Mouse (Mus musculus): ENCODE measurements at regions not wholly inside any gene's neighbourhood (a gene's known extent, or its start where the extent isn't known, plus 50 kb on each side); places are given as distances from the start of the nearest gene placed in this dataset.

DNA sequence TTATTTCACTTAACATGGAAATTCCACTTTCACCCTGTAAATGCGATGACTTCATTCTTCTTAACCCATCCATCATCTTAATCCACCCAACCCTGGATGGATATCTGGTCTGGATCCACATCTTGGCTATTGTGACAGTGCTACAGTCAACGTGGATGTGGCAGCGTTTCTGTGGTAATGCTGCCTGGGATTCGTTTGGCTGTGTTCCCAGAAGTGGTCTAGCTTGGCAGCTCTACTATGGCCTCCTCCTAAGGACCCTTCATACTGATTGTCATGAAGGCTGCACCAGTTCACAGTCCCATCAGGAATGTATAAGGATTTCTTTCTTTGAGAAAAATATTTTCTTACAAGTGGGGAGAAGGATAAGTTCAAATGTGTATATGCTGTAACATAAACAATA is 234.7 kb upstream of the Hs3st4 start:
- H3K27ac ChIP-seq (replicated peaks in 1 of 2; ENCODE audit: control insufficient read depth in 1 of 2, insufficient read depth in 1 of 2, low read depth in 2 of 2, low read length in 2 of 2), result no peak overlapping the region
- no peak overlapping the region for H3K4me3 ChIP-seq (ENCODE audit: control insufficient read depth in 1 of 2, insufficient read depth in 1 of 2, low read depth in 1 of 2, low read length in 2 of 2)
- 36% methylated on average over 4 of the region's 4 CpGs for WGBS
- no peak overlapping the region for H3K9ac ChIP-seq (ENCODE audit: low read length)
- H3K36me3 ChIP-seq (ENCODE audit: control insufficient read depth, insufficient read depth, low read length), result no peaks in the 10 kb centered on the region
- no peak overlapping the region for H3K4me2 ChIP-seq (ENCODE audit: low read length)
- 0 out of 4 replicates have a peak, but pooled peaks cover 0 to 4% of the 10 kb centered on the region in 2 experiments for H3K4me1 ChIP-seq (ENCODE audit: control insufficient read depth in 2 of 2, insufficient read depth in 2 of 2, low read length in 2 of 2)
- H3K9me3 ChIP-seq (ENCODE audit: control insufficient read depth, low read length), result no peaks in the 10 kb centered on the region
- ATAC-seq (ENCODE audit: insufficient number of reproducible peaks, insufficient read depth, low FRiP score, low read depth), result no peak
- no peaks in the 10 kb centered on the region for H3K27me3 ChIP-seq (ENCODE audit: control insufficient read depth, insufficient read depth, low read length)

DNA sequence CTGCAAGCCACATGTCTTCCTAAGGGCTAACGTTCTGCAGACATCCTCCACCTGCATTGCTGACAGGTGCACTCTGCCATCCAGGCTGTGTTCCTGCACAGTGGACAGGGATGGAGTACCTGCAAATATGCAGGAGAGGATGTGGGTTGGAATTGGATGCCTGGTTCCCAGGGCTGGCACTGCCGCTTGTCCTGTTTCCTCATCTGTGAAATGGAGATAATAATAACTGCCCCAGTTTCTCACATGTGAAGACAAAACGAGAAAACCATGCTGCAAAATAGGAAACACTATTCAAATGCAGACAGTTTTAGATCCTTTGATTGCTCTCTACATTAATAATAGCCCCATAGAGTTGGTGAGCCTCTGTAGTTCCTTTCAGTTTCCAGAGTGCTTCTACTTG is 229.4 kb upstream of the Hs3st4 start:
- H3K4me1 ChIP-seq (ENCODE audit: control insufficient read depth in 2 of 2, insufficient read depth in 2 of 2, low read length in 2 of 2), result 0 out of 4 replicates have a peak, but pooled peaks cover 0 to 4% of the 10 kb centered on the region in 2 experiments
- 73% methylated on average over 3 of the region's 3 CpGs for WGBS
- H3K36me3 ChIP-seq (ENCODE audit: control insufficient read depth, insufficient read depth, low read length), result no peaks in the 10 kb centered on the region
- no peak overlapping the region for H3K4me3 ChIP-seq (ENCODE audit: control insufficient read depth in 1 of 2, insufficient read depth in 1 of 2, low read depth in 1 of 2, low read length in 2 of 2)
- no peak overlapping the region for H3K4me2 ChIP-seq (ENCODE audit: low read length)
- no peak overlapping the region for H3K27ac ChIP-seq (replicated peaks in 1 of 2; ENCODE audit: control insufficient read depth in 1 of 2, insufficient read depth in 1 of 2, low read depth in 2 of 2, low read length in 2 of 2)
- no peak overlapping the region for H3K9ac ChIP-seq (ENCODE audit: low read length)
- no peak for ATAC-seq (ENCODE audit: insufficient number of reproducible peaks, insufficient read depth, low FRiP score, low read depth)
- no peaks in the 10 kb centered on the region for H3K27me3 ChIP-seq (ENCODE audit: control insufficient read depth, insufficient read depth, low read length)
- H3K9me3 ChIP-seq (ENCODE audit: control insufficient read depth, low read length), result no peaks in the 10 kb centered on the region

GRCm38 (mm10) chr7:123795036-123795435 is 187.6 kb upstream of the Hs3st4 start:
- Histone ChIP-seq H3K4me1 (ENCODE audit: control insufficient read depth in 2 of 2, insufficient read depth in 2 of 2, low read length in 2 of 2) (no peaks in the 10 kb centered on the region), H3K4me3 (ENCODE audit: control insufficient read depth in 1 of 2, insufficient read depth in 1 of 2, low read depth in 1 of 2, low read length in 2 of 2) (no peak overlapping the region), H3K4me2 (ENCODE audit: low read length) (no peak overlapping the region), H3K27me3 (ENCODE audit: control insufficient read depth, insufficient read depth, low read length) (no peaks in the 10 kb centered on the region), H3K9ac (ENCODE audit: low read length) (no peak overlapping the region), H3K27ac (replicated peaks in 1 of 2; ENCODE audit: control insufficient read depth in 1 of 2, insufficient read depth in 1 of 2, low read depth in 2 of 2, low read length in 2 of 2) (no peak overlapping the region), H3K9me3 (ENCODE audit: control insufficient read depth, low read length) (no peaks in the 10 kb centered on the region), H3K36me3 (ENCODE audit: control insufficient read depth, insufficient read depth, low read length) (no peaks in the 10 kb centered on the region)
- ATAC-seq (ENCODE audit: insufficient number of reproducible peaks, insufficient read depth, low FRiP score, low read depth), result no peak
- 86% methylated on average over 2 of the region's 2 CpGs for WGBS

DNA sequence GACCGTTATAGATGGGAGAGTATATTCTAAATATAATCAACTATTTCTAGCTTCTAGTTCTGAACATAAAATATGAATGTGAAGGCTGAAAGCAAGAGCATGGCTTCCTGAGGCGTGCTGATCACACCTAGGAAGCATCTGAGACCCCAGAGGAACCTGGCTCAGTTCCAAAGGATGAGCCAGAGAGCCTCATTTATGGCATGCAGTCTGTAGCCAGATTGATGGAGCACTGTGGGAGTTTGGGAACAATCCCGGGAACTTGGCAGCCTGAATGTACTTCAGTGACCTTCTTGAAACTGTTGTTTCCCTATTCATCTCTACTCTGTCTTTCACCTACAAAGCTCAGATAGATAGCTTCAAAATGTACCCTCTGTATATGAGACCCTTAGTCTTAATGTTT is 186.6 kb upstream of the Hs3st4 start:
- no peaks in the 10 kb centered on the region for H3K36me3 ChIP-seq (ENCODE audit: control insufficient read depth, insufficient read depth, low read length)
- no peak overlapping the region for H3K9ac ChIP-seq (ENCODE audit: low read length)
- ATAC-seq (ENCODE audit: insufficient number of reproducible peaks, insufficient read depth, low FRiP score, low read depth), result no peak
- H3K4me2 ChIP-seq (ENCODE audit: low read length), result no peak overlapping the region
- no peaks in the 10 kb centered on the region for H3K4me1 ChIP-seq (ENCODE audit: control insufficient read depth in 2 of 2, insufficient read depth in 2 of 2, low read length in 2 of 2)
- no peaks in the 10 kb centered on the region for H3K27me3 ChIP-seq (ENCODE audit: control insufficient read depth, insufficient read depth, low read length)
- WGBS, result 61% methylated on average over 3 of the region's 3 CpGs
- no peak overlapping the region for H3K4me3 ChIP-seq (ENCODE audit: control insufficient read depth in 1 of 2, insufficient read depth in 1 of 2, low read depth in 1 of 2, low read length in 2 of 2)
- no peaks in the 10 kb centered on the region for H3K9me3 ChIP-seq (ENCODE audit: control insufficient read depth, low read length)
- no peak overlapping the region for H3K27ac ChIP-seq (replicated peaks in 1 of 2; ENCODE audit: control insufficient read depth in 1 of 2, insufficient read depth in 1 of 2, low read depth in 2 of 2, low read length in 2 of 2)

DNA sequence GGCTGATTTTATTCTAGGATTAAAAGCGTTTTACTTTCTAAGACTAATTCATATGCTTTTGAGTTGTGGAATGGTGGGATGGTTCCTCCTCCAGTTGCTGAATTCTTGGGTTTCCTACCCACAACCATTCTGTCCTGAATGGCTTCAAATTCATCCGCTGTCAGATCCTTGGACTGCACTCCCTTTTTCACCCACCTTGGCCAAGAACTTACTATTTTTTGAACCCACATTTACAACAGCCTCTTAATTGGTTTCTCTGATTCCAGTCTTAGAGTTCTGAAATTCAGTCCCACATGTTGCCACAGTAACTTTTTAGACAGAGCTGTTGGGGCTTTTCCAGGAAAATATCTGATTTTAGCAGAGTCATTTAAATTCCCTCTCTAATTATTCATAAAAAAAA is 177.0 kb upstream of the Hs3st4 start:
- no peak overlapping the region for H3K9ac ChIP-seq (ENCODE audit: low read length)
- H3K4me1 ChIP-seq (ENCODE audit: control insufficient read depth in 2 of 2, insufficient read depth in 2 of 2, low read length in 2 of 2), result no peaks in the 10 kb centered on the region
- no peaks in the 10 kb centered on the region for H3K27me3 ChIP-seq (ENCODE audit: control insufficient read depth, insufficient read depth, low read length)
- WGBS, result 81% methylated on average over 2 of the region's 2 CpGs
- no peak overlapping the region for H3K4me3 ChIP-seq (ENCODE audit: control insufficient read depth in 1 of 2, insufficient read depth in 1 of 2, low read depth in 1 of 2, low read length in 2 of 2)
- H3K9me3 ChIP-seq (ENCODE audit: control insufficient read depth, low read length), result no peaks in the 10 kb centered on the region
- no peak overlapping the region for H3K4me2 ChIP-seq (ENCODE audit: low read length)
- H3K27ac ChIP-seq (replicated peaks in 1 of 2; ENCODE audit: control insufficient read depth in 1 of 2, insufficient read depth in 1 of 2, low read depth in 2 of 2, low read length in 2 of 2), result no peak overlapping the region
- ATAC-seq (ENCODE audit: insufficient number of reproducible peaks, insufficient read depth, low FRiP score, low read depth), result no peak
- no peaks in the 10 kb centered on the region for H3K36me3 ChIP-seq (ENCODE audit: control insufficient read depth, insufficient read depth, low read length)

GRCm38 (mm10) chr7:123823976-123824375 is 158.7 kb upstream of the Hs3st4 start:
- Histone ChIP-seq H3K4me1 (ENCODE audit: control insufficient read depth in 2 of 2, insufficient read depth in 2 of 2, low read length in 2 of 2) (no peaks in the 10 kb centered on the region), H3K27ac (replicated peaks in 1 of 2; ENCODE audit: control insufficient read depth in 1 of 2, insufficient read depth in 1 of 2, low read depth in 2 of 2, low read length in 2 of 2) (no peak overlapping the region), H3K9me3 (ENCODE audit: control insufficient read depth, low read length) (no peaks in the 10 kb centered on the region), H3K9ac (ENCODE audit: low read length) (no peak overlapping the region), H3K36me3 (ENCODE audit: control insufficient read depth, insufficient read depth, low read length) (no peaks in the 10 kb centered on the region), H3K4me3 (ENCODE audit: control insufficient read depth in 1 of 2, insufficient read depth in 1 of 2, low read depth in 1 of 2, low read length in 2 of 2) (no peak overlapping the region), H3K4me2 (ENCODE audit: low read length) (no peak overlapping the region), H3K27me3 (ENCODE audit: control insufficient read depth, insufficient read depth, low read length) (no peaks in the 10 kb centered on the region)
- WGBS, result 69% methylated on average over 4 of the region's 4 CpGs
- no peak for ATAC-seq (ENCODE audit: insufficient number of reproducible peaks, insufficient read depth, low FRiP score, low read depth)

DNA sequence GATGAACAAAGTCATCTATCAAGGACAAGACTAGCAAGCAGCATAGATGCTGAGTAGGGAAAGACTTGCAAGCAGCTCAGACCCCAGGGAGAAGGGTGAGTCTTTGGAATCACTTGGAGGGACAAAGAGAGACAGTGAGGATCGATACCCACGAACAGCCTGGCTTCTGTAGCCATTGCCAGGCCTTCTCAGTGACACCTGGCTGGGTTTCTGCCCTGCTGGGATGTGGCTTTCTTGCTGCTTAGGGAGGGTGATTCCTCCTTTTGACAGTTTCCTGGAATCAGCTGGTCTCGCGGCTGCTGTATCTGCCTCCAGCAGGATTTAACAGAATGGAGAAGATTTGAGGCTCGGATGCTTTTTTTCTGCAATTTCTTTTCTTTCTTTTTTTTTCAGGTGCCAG is 156.3 kb upstream of the Hs3st4 start:
- Histone ChIP-seq H3K4me3 (ENCODE audit: control insufficient read depth in 1 of 2, insufficient read depth in 1 of 2, low read depth in 1 of 2, low read length in 2 of 2) (no peak overlapping the region), H3K4me2 (ENCODE audit: low read length) (no peak overlapping the region), H3K36me3 (ENCODE audit: control insufficient read depth, insufficient read depth, low read length) (no peaks in the 10 kb centered on the region), H3K27ac (replicated peaks in 1 of 2; ENCODE audit: control insufficient read depth in 1 of 2, insufficient read depth in 1 of 2, low read depth in 2 of 2, low read length in 2 of 2) (no peak overlapping the region), H3K9ac (ENCODE audit: low read length) (no peak overlapping the region), H3K27me3 (ENCODE audit: control insufficient read depth, insufficient read depth, low read length) (no peaks in the 10 kb centered on the region), H3K9me3 (ENCODE audit: control insufficient read depth, low read length) (no peaks in the 10 kb centered on the region), H3K4me1 (ENCODE audit: control insufficient read depth in 2 of 2, insufficient read depth in 2 of 2, low read length in 2 of 2) (no peaks in the 10 kb centered on the region)
- 78% methylated on average over 5 of the region's 5 CpGs for WGBS
- ATAC-seq (ENCODE audit: insufficient number of reproducible peaks, insufficient read depth, low FRiP score, low read depth), result no peak

DNA sequence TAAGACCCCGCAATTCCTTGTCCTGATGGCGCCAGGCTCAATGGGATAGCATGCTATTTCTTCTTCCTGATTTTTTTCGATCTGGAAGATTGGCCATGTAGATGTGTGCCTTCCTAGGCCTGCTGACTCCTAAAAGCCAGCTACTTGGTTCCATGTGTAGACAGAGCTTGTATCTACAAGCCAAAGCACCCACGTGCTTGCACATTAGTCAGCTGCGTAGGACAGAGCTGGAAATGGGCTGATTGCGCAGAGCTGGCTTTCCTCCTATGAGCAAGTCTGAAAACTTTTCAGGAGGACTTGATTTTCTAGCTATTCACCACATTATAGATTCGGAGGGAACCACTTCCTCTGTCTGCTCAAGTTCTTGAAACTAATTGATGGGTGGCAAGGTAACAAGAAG is 140.1 kb upstream of the Hs3st4 start:
- no peak overlapping the region for H3K4me2 ChIP-seq (ENCODE audit: low read length)
- no peak for ATAC-seq (ENCODE audit: insufficient number of reproducible peaks, insufficient read depth, low FRiP score, low read depth)
- no peak overlapping the region for H3K9ac ChIP-seq (ENCODE audit: low read length)
- WGBS, result 81% methylated on average over 7 of the region's 7 CpGs
- H3K4me3 ChIP-seq (ENCODE audit: control insufficient read depth in 1 of 2, insufficient read depth in 1 of 2, low read depth in 1 of 2, low read length in 2 of 2), result no peak overlapping the region
- no peaks in the 10 kb centered on the region for H3K4me1 ChIP-seq (ENCODE audit: control insufficient read depth in 2 of 2, insufficient read depth in 2 of 2, low read length in 2 of 2)
- H3K9me3 ChIP-seq (ENCODE audit: control insufficient read depth, low read length), result no peaks in the 10 kb centered on the region
- no peaks in the 10 kb centered on the region for H3K36me3 ChIP-seq (ENCODE audit: control insufficient read depth, insufficient read depth, low read length)
- H3K27me3 ChIP-seq (ENCODE audit: control insufficient read depth, insufficient read depth, low read length), result no peaks in the 10 kb centered on the region
- H3K27ac ChIP-seq (replicated peaks in 1 of 2; ENCODE audit: control insufficient read depth in 1 of 2, insufficient read depth in 1 of 2, low read depth in 2 of 2, low read length in 2 of 2), result no peak overlapping the region
